Mouse (Mus musculus) lung, adult 2 months (tissue): ENCODE data around the gene Tbx1.

Experiments used
- CTCF ChIP-seq: fragments of 200-500 bp; IDR thresholded peaks from 2 replicates; pipeline ENCODE4 v1.5.1; 2011; ENCODE audit warnings: mild to moderate bottlenecking, low read length, control low read depth; ENCODE audit not compliant: insufficient read depth
- POLR2A ChIP-seq: fragments of 200-500 bp; IDR thresholded peaks from 2 replicates; pipeline ENCODE4 v1.6.1; 2011; ENCODE audit warnings: low read depth, mild to moderate bottlenecking, control low read depth, low read length, borderline replicate concordance; ENCODE audit errors: extremely low read depth

DNA sequence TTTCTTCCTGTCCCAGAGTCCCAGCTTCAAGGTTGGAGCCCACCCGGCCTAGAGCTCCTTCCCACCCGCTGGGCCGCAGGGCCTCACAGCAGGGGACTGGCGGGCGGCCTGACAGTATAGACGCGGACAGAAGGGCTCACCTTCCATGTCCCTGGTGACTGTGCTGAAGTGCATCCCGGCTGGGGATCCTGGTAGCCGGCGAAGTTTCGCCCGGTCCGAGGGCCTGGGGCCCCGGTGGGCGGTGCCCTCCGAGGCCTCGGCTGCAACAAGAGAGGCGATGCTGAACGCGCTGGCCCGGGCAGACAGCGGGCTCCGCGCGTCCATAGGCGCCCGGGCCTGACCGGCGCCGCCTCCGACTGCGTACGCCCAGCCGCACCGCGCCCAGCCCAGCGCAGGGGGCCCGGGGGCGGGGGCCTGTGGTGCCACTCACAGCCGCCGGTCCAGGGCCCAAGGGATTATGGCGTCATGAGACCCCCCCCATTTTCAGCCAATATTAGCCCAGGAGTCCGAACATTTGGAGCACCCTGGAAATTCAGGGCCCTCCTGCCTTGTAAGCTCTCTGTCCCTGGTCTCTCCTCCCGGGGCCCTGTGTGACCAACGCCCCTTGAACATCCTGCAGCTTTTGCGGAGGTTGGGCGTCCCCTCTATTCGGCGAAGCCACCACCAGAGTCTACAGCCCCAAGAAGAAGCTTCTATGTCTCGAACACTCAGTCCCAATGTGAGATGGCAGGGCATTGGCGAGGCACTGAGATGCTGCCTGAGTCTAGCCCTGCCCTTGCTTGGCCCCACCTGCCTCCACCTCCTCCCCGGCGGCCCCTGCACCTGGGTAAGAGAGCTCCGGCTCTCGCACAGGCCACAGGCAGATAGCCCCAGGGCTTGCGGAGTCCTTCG, 2.4 kb downstream of the Tbx1 start:
- TF ChIP-seq POLR2A = no peak
- TF ChIP-seq CTCF = no peak
